Mouse (Mus musculus) lung, postnatal 14 days (tissue): ENCODE measurements at regions not wholly inside any gene's neighbourhood (a gene's known extent, or its start where the extent isn't known, plus 50 kb on each side); places are given as distances from the start of the nearest gene placed in this dataset.
A peak's percentile ranks its signal among the peaks of the same experiment; 100 is the strongest.
"Not testable (repeated sequence)": the region's sequence is repeated elsewhere in the genome, so short reads cannot be mapped to it uniquely, and the experiment has no call there.

Experiments used
- DNase-seq: peaks from one replicate; pipeline ENCODE4 v3.0.0; 2021

DNA sequence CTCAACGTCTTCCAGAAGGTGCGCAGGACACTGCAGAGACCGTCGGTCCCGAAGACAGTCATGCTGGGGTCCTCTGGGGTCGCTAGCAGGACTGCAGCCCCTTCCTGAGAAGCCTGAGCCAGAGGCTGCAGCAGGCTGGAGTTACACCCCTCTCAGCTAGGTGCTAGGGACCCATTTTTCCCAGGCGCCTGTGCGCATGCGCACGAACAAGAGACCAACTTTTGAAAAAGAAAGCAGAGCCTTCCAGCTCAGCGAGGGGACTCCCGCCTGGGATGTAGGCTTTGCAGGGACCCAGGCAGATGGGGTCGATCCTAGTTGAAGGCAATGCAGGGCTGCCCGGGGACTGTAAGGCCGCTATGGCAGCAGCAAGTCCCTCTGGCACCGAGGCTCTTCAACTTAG is 104.7 kb upstream of the Atg7 start:
- DNase-seq = not testable (repeated sequence)

- DNase-seq = peak; percentile 19
Observed at GRCm38 (mm10) chr6:114550096-114550669, 92.7 kb upstream of the Atg7 start.

- DNase-seq = not testable (repeated sequence)
Observed at GRCm38 (mm10) chr6:114553072-114553471, 89.8 kb upstream of the Atg7 start.

DNA sequence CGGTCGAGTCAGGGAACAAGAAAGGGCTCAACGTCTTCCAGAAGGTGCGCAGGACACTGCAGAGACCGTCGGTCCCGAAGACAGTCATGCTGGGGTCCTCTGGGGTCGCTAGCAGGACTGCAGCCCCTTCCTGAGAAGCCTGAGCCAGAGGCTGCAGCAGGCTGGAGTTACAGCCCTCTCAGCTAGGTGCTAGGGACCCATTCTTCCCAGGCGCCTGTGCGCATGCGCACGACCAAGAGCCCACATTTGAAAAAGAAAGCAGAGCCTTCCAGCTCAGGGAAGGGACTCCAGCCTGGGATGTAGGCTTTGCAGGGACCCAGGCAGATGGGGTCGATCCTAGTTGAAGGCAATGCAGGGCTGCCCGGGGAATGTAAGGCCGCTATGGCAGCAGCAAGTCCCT is 87.7 kb upstream of the Atg7 start:
- DNase-seq = peak; percentile 6

GRCm38 (mm10) chr6:114577319-114577718 is 65.6 kb upstream of the Atg7 start:
- peak; percentile 50 for DNase-seq
